7 mouse cellular contexts compared by ENCODE assay signal in genomic region chr15:84668938-84669747, GRCm38 (mm10). TPM values are rescaled to one million over a fixed set of nuclear protein-coding genes. Genes with fewer than 3 reads are reported as not detected.
DNase-seq lines count a peak whose midpoint lies in the region; ATAC-seq and TF ChIP-seq lines count a peak whose summit lies in the region.

Prr5 (plus strand) TSS chr15:84669620.

- TF ChIP-seq POLR2A in lung, adult 2 months (IDR thresholded peaks at IDR 0.05; ENCODE audit: borderline replicate concordance, extremely low read depth, low read depth, low read length) = no peak

- H3K9me3 ChIP-seq in midbrain, embryonic 15.5 days = no peaks in the 10 kb centered on the region

- H3K27me3 ChIP-seq in midbrain, embryonic 15.5 days (replicated peaks) = no peaks in the 10 kb centered on the region

- no peak within 1 kb of the TSS for H3K4me2 ChIP-seq in midbrain, embryonic 15.5 days

- ATAC-seq in hematopoietic stem cell, adult 5-6 weeks (replicated peaks in 1 of 2; ENCODE audit: insufficient read depth in 1 of 2, low FRiP score in 2 of 2, low TSS enrichment in 1 of 2, low read depth in 1 of 2, poor library complexity in 2 of 2, severe bottlenecking in 2 of 2) = no peak
- no peak for ATAC-seq in midbrain, embryonic 15.5 days (replicated peaks)

- DNase-seq in lung, adult 2 months = no peak
- no peak for DNase-seq in lung, adult 18-20 months
- DNase-seq in kidney, postnatal 14 days = peak; percentile 81
- no peak for DNase-seq in thymus, postnatal 36 days
- DNase-seq in retina, postnatal 1 day = no peak

- H3K4me1 ChIP-seq in lung, adult 2 months (ENCODE audit: control insufficient read depth, insufficient read depth, low read length) = peaks cover 12% of the 10 kb centered on the region
- peaks cover 22% of the 10 kb centered on the region for H3K4me1 ChIP-seq in midbrain, embryonic 15.5 days

- no peak within 1 kb of the TSS for H3K27ac ChIP-seq in midbrain, embryonic 15.5 days

- 71% methylated on average over 14 of the region's 14 CpGs for WGBS in lung, adult 2 months
- WGBS in midbrain, embryonic 15.5 days = 68% methylated on average over 14 of the region's 14 CpGs

- no peaks in the 10 kb centered on the region for H3K36me3 ChIP-seq in midbrain, embryonic 15.5 days (replicated peaks)

- TF ChIP-seq CTCF in lung, adult 2 months (IDR thresholded peaks at IDR 0.05; ENCODE audit: insufficient read depth, low read length) = no peak

- H3K4me3 ChIP-seq in lung, adult 2 months (replicated peaks; ENCODE audit: extremely low read depth, low read depth, low read length) = no peak within 1 kb of the TSS
- H3K4me3 ChIP-seq in midbrain, embryonic 15.5 days = no peak within 1 kb of the TSS

- no peak within 1 kb of the TSS for H3K9ac ChIP-seq in midbrain, embryonic 15.5 days

RNA-seq across cellular contexts. Expression of gene Prr5, which starts in this region (rescaled TPM):
- 12.9 and 14.1 TPM in 2 replicates for polyA plus RNA-seq in lung, adult 2 months (2012; rRNA removed)
- total RNA-seq in hematopoietic stem cell, adult 5-6 weeks (2017) = 7.7 and 10.4 TPM in 2 replicates
- polyA plus RNA-seq in midbrain, embryonic 15.5 days (2015; fragmentation: Nextera tagmentation; extraction: Ambion mirVana) = 27.5 and 27.7 TPM in 2 replicates
